Mouse (Mus musculus) stomach, postnatal 0 days (tissue): ENCODE data around the gene Tenm2. TPM values are rescaled to one million over a fixed set of nuclear protein-coding genes. Genes with fewer than 3 reads are reported as not detected.

Experiments used
- ATAC-seq: fragments of 200-750 bp; cut with Nextera tagmentation; 2 replicates; pipeline ENCODE4 v1.8.0; 2017; ENCODE audit not compliant: low FRiP score, low TSS enrichment
- DNase-seq: peaks from one replicate; pipeline ENCODE4 v3.0.0-alpha.2; 2016; ENCODE audit warnings: low spot score
- H3K27ac ChIP-seq: fragments of 300-500 bp; sonication (generic); replicated peaks from 2 replicates; pipeline ENCODE4 v1.5.1; 2014; ENCODE audit warnings: mild to moderate bottlenecking, control low read depth
- H3K27me3 ChIP-seq: fragments of 300-500 bp; sonication (generic); 2 replicates; pipeline ENCODE4 v1.6.1; 2014; ENCODE audit warnings: low read length; ENCODE audit not compliant: control insufficient read depth, insufficient read depth
- H3K36me3 ChIP-seq: fragments of 300-500 bp; sonication (generic); 2 replicates; pipeline ENCODE4 v1.6.1; 2014; ENCODE audit warnings: low read length, mixed read lengths; ENCODE audit not compliant: control insufficient read depth, insufficient read depth
- H3K4me1 ChIP-seq: fragments of 300-500 bp; sonication (generic); replicated peaks from 2 replicates; pipeline ENCODE4 v1.6.1; 2014; ENCODE audit warnings: antibody characterized with exemption; ENCODE audit not compliant: control insufficient read depth, insufficient read depth
- H3K4me2 ChIP-seq: fragments of 300-500 bp; sonication (generic); replicated peaks from 2 replicates; pipeline ENCODE4 v1.6.1; 2014; ENCODE audit warnings: low read depth, mild to moderate bottlenecking, control low read depth, moderate library complexity
- H3K4me3 ChIP-seq: fragments of 300-500 bp; sonication (generic); 2 replicates; pipeline ENCODE4 v1.5.1; 2014; ENCODE audit warnings: low read depth, low read length, control low read depth
- H3K9ac ChIP-seq: fragments of 300-500 bp; sonication (generic); 2 replicates; pipeline ENCODE4 v1.6.1; 2014; ENCODE audit warnings: mild to moderate bottlenecking, low read length, control low read depth, mixed read lengths
- H3K9me3 ChIP-seq: fragments of 300-500 bp; sonication (generic); 2 replicates; pipeline ENCODE4 v1.6.1; 2016; ENCODE audit warnings: low read length; ENCODE audit not compliant: control insufficient read depth
- CTCF ChIP-seq: IDR thresholded peaks from 2 replicates; pipeline ENCODE4 v1.5.1; 2016; ENCODE audit warnings: antibody characterized with exemption, low read depth, mild to moderate bottlenecking, moderate library complexity
- EP300 ChIP-seq: optimal IDR thresholded peaks from 2 replicates; pipeline ENCODE3; 2016; ENCODE audit warnings: antibody characterized with exemption
- WGBS: fragments of 180-500 bp; shearing (Covaris S2); extraction: QIAGEN DNeasy Blood & Tissue Kit; methylation state at CpG from one replicate; pipeline ENCODE4 v1.1.7; 2014; 5-methylcytosine and 5-hydroxymethylcytosine counted together
- polyA plus RNA-seq: library from polyadenylated mRNA; unstranded; fragments of >200 nt; fragmentation: Nextera tagmentation; extraction: Ambion mirVana; gene quantifications from 2 replicates; pipeline ENCODE4 v1.2.1, GENCODE M21; 2015

Tenm2 gene
- polyA plus RNA-seq, 1 experiment from 2014 or later = 3.6 TPM

GRCm38 (mm10) chr11:36446351-36446750 is 789.4 kb downstream of the Tenm2 start:
- Histone ChIP-seq H3K4me1 (no peaks in the 10 kb centered on the region), H3K27ac (no peak overlapping the region)
- TF ChIP-seq EP300 = no peak
- no peak for TF ChIP-seq CTCF

GRCm38 (mm10) chr11:36443821-36444220 is 791.9 kb downstream of the Tenm2 start:
- Histone ChIP-seq H3K4me3 (no peak overlapping the region), H3K4me1 (no peaks in the 10 kb centered on the region), H3K4me2 (no peak overlapping the region), H3K9ac (no peak overlapping the region), H3K27ac (no peak overlapping the region), H3K36me3 (no peaks in the 10 kb centered on the region), H3K27me3 (no peaks in the 10 kb centered on the region), H3K9me3 (no peaks in the 10 kb centered on the region)
- WGBS = 88% methylated on average over 7 of the region's 7 CpGs
- no peak for TF ChIP-seq CTCF
- no peak for TF ChIP-seq EP300
- ATAC-seq = no peak
- DNase-seq = no peak

More at GRCm38 (mm10) chr11:36446351-36446750, 789.4 kb downstream of the Tenm2 start:
- Histone ChIP-seq H3K9ac (no peak overlapping the region), H3K9me3 (no peaks in the 10 kb centered on the region), H3K36me3 (no peaks in the 10 kb centered on the region), H3K4me2 (no peak overlapping the region), H3K4me3 (no peak overlapping the region), H3K27me3 (no peaks in the 10 kb centered on the region)
- ATAC-seq (no peak), DNase-seq (no peak)
- 70% methylated on average over 2 of the region's 2 CpGs for WGBS

GRCm38 (mm10) chr11:36441801-36442200 is 794.0 kb downstream of the Tenm2 start:
- Histone ChIP-seq H3K36me3 (no peaks in the 10 kb centered on the region), H3K9ac (no peak overlapping the region), H3K4me2 (no peak overlapping the region), H3K4me1 (no peaks in the 10 kb centered on the region), H3K27me3 (no peaks in the 10 kb centered on the region), H3K9me3 (no peaks in the 10 kb centered on the region), H3K4me3 (no peak overlapping the region), H3K27ac (no peak overlapping the region)
- DNase-seq (no peak), ATAC-seq (no peak)
- WGBS = 46% methylated on average over 6 of the region's 6 CpGs
- TF ChIP-seq CTCF (no peak), EP300 (no peak)

- ATAC-seq = no peak
- no peaks in the 10 kb centered on the region for H3K36me3 ChIP-seq
- 29% methylated on average over 8 of the region's 8 CpGs for WGBS
- DNase-seq = no peak
- H3K4me2 ChIP-seq = no peak overlapping the region
- H3K4me3 ChIP-seq = no peak overlapping the region
- H3K4me1 ChIP-seq = no peaks in the 10 kb centered on the region
- H3K9ac ChIP-seq = no peak overlapping the region
- H3K27ac ChIP-seq = 0 out of 2 replicates have a peak overlapping the region, but pooled peaks have one; percentile 35
- no peak for TF ChIP-seq CTCF
- no peak for TF ChIP-seq EP300
- no peaks in the 10 kb centered on the region for H3K27me3 ChIP-seq
- H3K9me3 ChIP-seq = no peaks in the 10 kb centered on the region
Measured at GRCm38 (mm10) chr11:36436251-36436650, 799.5 kb downstream of the Tenm2 start.

GRCm38 (mm10) chr11:36428947-36429346 is 806.8 kb downstream of the Tenm2 start:
- Histone ChIP-seq H3K4me3 (no peak overlapping the region), H3K4me2 (no peak overlapping the region), H3K4me1 (no peaks in the 10 kb centered on the region), H3K27ac (no peak overlapping the region), H3K9me3 (no peaks in the 10 kb centered on the region), H3K27me3 (no peaks in the 10 kb centered on the region), H3K36me3 (no peaks in the 10 kb centered on the region), H3K9ac (no peak overlapping the region)
- 46% methylated on average over 5 of the region's 5 CpGs for WGBS
- TF ChIP-seq EP300 (no peak), CTCF (no peak)
- no peak for DNase-seq
- ATAC-seq = no peak

- H3K27ac ChIP-seq = no peak overlapping the region
- 62% methylated on average over 3 of the region's 3 CpGs for WGBS
- ATAC-seq = no peak
- no peaks in the 10 kb centered on the region for H3K4me1 ChIP-seq
- H3K36me3 ChIP-seq = no peaks in the 10 kb centered on the region
- H3K4me3 ChIP-seq = no peak overlapping the region
- TF ChIP-seq CTCF (no peak), EP300 (no peak)
- H3K9me3 ChIP-seq = no peaks in the 10 kb centered on the region
- no peak for DNase-seq
- no peaks in the 10 kb centered on the region for H3K27me3 ChIP-seq
- H3K9ac ChIP-seq = no peak overlapping the region
- H3K4me2 ChIP-seq = no peak overlapping the region
Measured at GRCm38 (mm10) chr11:36424959-36425358, 810.8 kb downstream of the Tenm2 start.

- DNase-seq (no peak), ATAC-seq (no peak)
- Histone ChIP-seq H3K9ac (no peak overlapping the region), H3K4me1 (no peaks in the 10 kb centered on the region), H3K4me3 (no peak overlapping the region), H3K36me3 (no peaks in the 10 kb centered on the region), H3K27ac (no peak overlapping the region), H3K4me2 (no peak overlapping the region), H3K9me3 (no peaks in the 10 kb centered on the region), H3K27me3 (no peaks in the 10 kb centered on the region)
- WGBS = 66% methylated on average over 7 of the region's 7 CpGs
- TF ChIP-seq EP300 (no peak), CTCF (no peak)
Measured at GRCm38 (mm10) chr11:36420047-36420446, 815.7 kb downstream of the Tenm2 start.
